Mouse (Mus musculus) frontal cortex, postnatal 25 days (tissue): Measurements from ENCODE around the gene Olfr805.

Experiments used
- DNase-seq, 2 experiments: peaks; one replicate each; pipeline ENCODE4 v3.0.0; 2022; ENCODE audit warnings: low spot score in 2 of 2

The Olfr805 gene

GRCm38 (mm10) chr10:129729275-129729674, at the start of gene Olfr805:
Olfr805 (minus strand) TSS chr10:129729375.
- DNase-seq = no peak

- DNase-seq = no peak
Observed at GRCm38 (mm10) chr10:129778123-129778522, 48.9 kb upstream of the Olfr805 start.

- DNase-seq = no peak
Observed at GRCm38 (mm10) chr10:129774338-129774737, 45.2 kb upstream of the Olfr805 start, which contains the start of gene Olfr809. Olfr809 (plus strand) TSS chr10:129774638.

GRCm38 (mm10) chr10:129765182-129765581, 36.0 kb upstream of the Olfr805 start, which contains the start of gene Olfr808:
Olfr808 (plus strand) TSS chr10:129765482.
- no peak for DNase-seq

GRCm38 (mm10) chr10:129757693-129758092, 28.5 kb upstream of the Olfr805 start, which contains the start of gene Olfr807:
Olfr807 (minus strand) TSS chr10:129757793.
- no peak for DNase-seq

- no peak for DNase-seq
Observed at GRCm38 (mm10) chr10:129741821-129742220, 12.6 kb upstream of the Olfr805 start, which contains the start of gene Olfr806. Olfr806 (minus strand) TSS chr10:129741921.

- DNase-seq = no peak
Observed at GRCm38 (mm10) chr10:129702910-129703309, 26.3 kb downstream of the Olfr805 start, which contains the start of gene Olfr804. Olfr804 (plus strand) TSS chr10:129703210.

- DNase-seq = no peak
Observed at GRCm38 (mm10) chr10:129694186-129694585, 35.0 kb downstream of the Olfr805 start, which contains the start of gene Olfr803. Olfr803 (minus strand) TSS chr10:129694286.

- DNase-seq = no peak
Observed at GRCm38 (mm10) chr10:129688069-129688468, 41.1 kb downstream of the Olfr805 start, which contains the start of gene Olfr802. Olfr802 (minus strand) TSS chr10:129688169.

- no peak for DNase-seq
Observed at GRCm38 (mm10) chr10:129673765-129674164, 55.4 kb downstream of the Olfr805 start, which contains the start of gene Olfr801. Olfr801 (minus strand) TSS chr10:129673865.
